Mouse (Mus musculus) megakaryocyte, embryonic 14.5 days (primary cell): ENCODE measurements around the gene Guk1.

Experiments used
- FLI1 ChIP-seq: IDR thresholded peaks from 2 replicates; pipeline ENCODE4 v1.6.1; 2012; ENCODE audit warnings: low read length, inconsistent platforms, mixed read lengths
- GATA1 ChIP-seq: IDR thresholded peaks from 3 replicates; pipeline ENCODE4 v1.6.1; 2012; ENCODE audit warnings: mixed read lengths, low read length, inconsistent platforms, borderline replicate concordance

GRCm38 (mm10) chr11:59159558-59159957, 32.5 kb downstream of the Guk1 start:
- TF ChIP-seq GATA1 = no peak
- TF ChIP-seq FLI1 = no peak
